Mouse (Mus musculus): ENCODE measurements around the gene Msh5. TPM values are rescaled to one million over a fixed set of nuclear protein-coding genes. Genes with fewer than 3 reads are reported as not detected.

Gene Msh5
- polyA plus RNA-seq, 1 experiment from 2014 or later = 3.2 TPM

- ATAC-seq (replicated peaks; ENCODE audit: insufficient number of reproducible peaks, low FRiP score, low TSS enrichment, low read depth) (no peak), DNase-seq (ENCODE audit: low spot score) (no peak)
- Histone ChIP-seq H3K9ac (replicated peaks; ENCODE audit: low read length) (0 out of 2 replicates have a peak overlapping the region, but pooled peaks have one; percentile 3), H3K4me2 (ENCODE audit: low read depth, low read length) (no peak overlapping the region), H3K4me3 (ENCODE audit: low read depth, low read length) (no peak overlapping the region), H3K36me3 (replicated peaks; ENCODE audit: control insufficient read depth, insufficient read depth, low read depth, low read length) (no peaks in the 10 kb centered on the region; the same call in 1 of the 2 replicates), H3K27ac (replicated peaks; ENCODE audit: low read depth, low read length) (peak overlapping the region; percentile 29; the same call in 1 of the 2 replicates), H3K27me3 (ENCODE audit: control insufficient read depth, insufficient read depth, low read length) (no peaks in the 10 kb centered on the region), H3K4me1 (ENCODE audit: control insufficient read depth, insufficient read depth, low read length) (peaks cover 2% of the 10 kb centered on the region), H3K9me3 (replicated peaks; ENCODE audit: control insufficient read depth, low read length) (no peaks in the 10 kb centered on the region)
- WGBS = 38% methylated on average over 11 of the region's 11 CpGs
Measured at GRCm38 (mm10) chr17:35048149-35048931, 1.8 kb upstream of the Msh5 start.

- H3K4me1 ChIP-seq (ENCODE audit: control insufficient read depth, insufficient read depth, low read length) = peaks cover 2% of the 10 kb centered on the region
Measured at GRCm38 (mm10) chr17:35047688-35048087, 1.1 kb upstream of the Msh5 start.

GRCm38 (mm10) chr17:35045807-35046680 is 501 bp downstream of the Msh5 start:
- Histone ChIP-seq H3K4me3 (ENCODE audit: low read depth, low read length) (peak overlapping the region; percentile 41), H3K4me1 (ENCODE audit: control insufficient read depth, insufficient read depth, low read length) (no peaks in the 10 kb centered on the region; the same call in 1 of the 2 replicates), H3K4me2 (ENCODE audit: low read depth, low read length) (peak overlapping the region; percentile 87), H3K9me3 (replicated peaks; ENCODE audit: control insufficient read depth, low read length) (no peaks in the 10 kb centered on the region), H3K36me3 (replicated peaks; ENCODE audit: control insufficient read depth, insufficient read depth, low read depth, low read length) (no peaks in the 10 kb centered on the region), H3K27me3 (ENCODE audit: control insufficient read depth, insufficient read depth, low read length) (no peaks in the 10 kb centered on the region), H3K27ac (replicated peaks; ENCODE audit: low read depth, low read length) (peak overlapping the region; percentile 48; the same call in 1 of the 2 replicates), H3K9ac (replicated peaks; ENCODE audit: low read length) (peak overlapping the region; percentile 80)
- peak; percentile 71 for ATAC-seq (replicated peaks; ENCODE audit: insufficient number of reproducible peaks, low FRiP score, low TSS enrichment, low read depth)
- no peak for DNase-seq (ENCODE audit: low spot score)
- WGBS = 7% methylated on average over 46 of the region's 48 CpGs

More at GRCm38 (mm10) chr17:35047688-35048087, 1.1 kb upstream of the Msh5 start:
- DNase-seq (ENCODE audit: low spot score) (no peak), ATAC-seq (replicated peaks; ENCODE audit: insufficient number of reproducible peaks, low FRiP score, low TSS enrichment, low read depth) (no peak)
- Histone ChIP-seq H3K9me3 (replicated peaks; ENCODE audit: control insufficient read depth, low read length) (no peaks in the 10 kb centered on the region), H3K27ac (replicated peaks; ENCODE audit: low read depth, low read length) (0 out of 2 replicates have a peak overlapping the region, but pooled peaks have one; percentile 29), H3K4me2 (ENCODE audit: low read depth, low read length) (no peak overlapping the region), H3K27me3 (ENCODE audit: control insufficient read depth, insufficient read depth, low read length) (no peaks in the 10 kb centered on the region), H3K4me3 (ENCODE audit: low read depth, low read length) (no peak overlapping the region), H3K36me3 (replicated peaks; ENCODE audit: control insufficient read depth, insufficient read depth, low read depth, low read length) (no peaks in the 10 kb centered on the region), H3K9ac (replicated peaks; ENCODE audit: low read length) (no peak overlapping the region)
- whole genome bisulfite sequencing = 43% methylated on average over 1 of the region's 1 CpGs

- H3K4me2 ChIP-seq (ENCODE audit: low read depth, low read length) = peak overlapping the region; percentile 87; the same call in 1 of the 2 replicates
- H3K9me3 ChIP-seq (replicated peaks; ENCODE audit: control insufficient read depth, low read length) = no peaks in the 10 kb centered on the region
- 92% methylated on average over 7 of the region's 7 CpGs for WGBS
- H3K36me3 ChIP-seq (replicated peaks; ENCODE audit: control insufficient read depth, insufficient read depth, low read depth, low read length) = no peaks in the 10 kb centered on the region
- H3K4me1 ChIP-seq (ENCODE audit: control insufficient read depth, insufficient read depth, low read length) = no peaks in the 10 kb centered on the region; the same call in 1 of the 2 replicates
- H3K4me3 ChIP-seq (ENCODE audit: low read depth, low read length) = peak overlapping the region; percentile 41; the same call in 1 of the 2 replicates
- no peak overlapping the region for H3K9ac ChIP-seq (replicated peaks; ENCODE audit: low read length)
- no peaks in the 10 kb centered on the region for H3K27me3 ChIP-seq (ENCODE audit: control insufficient read depth, insufficient read depth, low read length)
- no peak for ATAC-seq (replicated peaks; ENCODE audit: insufficient number of reproducible peaks, low FRiP score, low TSS enrichment, low read depth)
- H3K27ac ChIP-seq (replicated peaks; ENCODE audit: low read depth, low read length) = no peak overlapping the region
- DNase-seq (ENCODE audit: low spot score) = no peak
Measured at GRCm38 (mm10) chr17:35044904-35045806, 1.4 kb downstream of the Msh5 start.

- no peaks in the 10 kb centered on the region for H3K4me1 ChIP-seq (ENCODE audit: control insufficient read depth, insufficient read depth, low read length)
- 86% methylated on average over 4 of the region's 4 CpGs for WGBS
Measured at GRCm38 (mm10) chr17:35043794-35044193, 2.8 kb downstream of the Msh5 start.

GRCm38 (mm10) chr17:35039121-35039873 is 7.2 kb downstream of the Msh5 start:
- Histone ChIP-seq H3K27ac (replicated peaks; ENCODE audit: low read depth, low read length) (no peak overlapping the region), H3K9me3 (replicated peaks; ENCODE audit: control insufficient read depth, low read length) (no peaks in the 10 kb centered on the region), H3K27me3 (ENCODE audit: control insufficient read depth, insufficient read depth, low read length) (no peaks in the 10 kb centered on the region), H3K4me2 (ENCODE audit: low read depth, low read length) (no peak overlapping the region), H3K4me1 (ENCODE audit: control insufficient read depth, insufficient read depth, low read length) (no peaks in the 10 kb centered on the region), H3K9ac (replicated peaks; ENCODE audit: low read length) (no peak overlapping the region), H3K36me3 (replicated peaks; ENCODE audit: control insufficient read depth, insufficient read depth, low read depth, low read length) (no peaks in the 10 kb centered on the region), H3K4me3 (ENCODE audit: low read depth, low read length) (no peak overlapping the region)
- WGBS = 87% methylated on average over 11 of the region's 11 CpGs
- ATAC-seq (replicated peaks; ENCODE audit: insufficient number of reproducible peaks, low FRiP score, low TSS enrichment, low read depth) = no peak
- DNase-seq (ENCODE audit: low spot score) = no peak

More at GRCm38 (mm10) chr17:35043794-35044193, 2.8 kb downstream of the Msh5 start:
- Histone ChIP-seq H3K36me3 (replicated peaks; ENCODE audit: control insufficient read depth, insufficient read depth, low read depth, low read length) (no peaks in the 10 kb centered on the region), H3K9me3 (replicated peaks; ENCODE audit: control insufficient read depth, low read length) (no peaks in the 10 kb centered on the region), H3K27me3 (ENCODE audit: control insufficient read depth, insufficient read depth, low read length) (no peaks in the 10 kb centered on the region), H3K4me2 (ENCODE audit: low read depth, low read length) (no peak overlapping the region), H3K4me3 (ENCODE audit: low read depth, low read length) (no peak overlapping the region), H3K9ac (replicated peaks; ENCODE audit: low read length) (no peak overlapping the region), H3K27ac (replicated peaks; ENCODE audit: low read depth, low read length) (no peak overlapping the region)
- no peak for ATAC-seq (replicated peaks; ENCODE audit: insufficient number of reproducible peaks, low FRiP score, low TSS enrichment, low read depth)
- DNase-seq (ENCODE audit: low spot score) = no peak

- Histone ChIP-seq H3K9me3 (replicated peaks; ENCODE audit: control insufficient read depth, low read length) (no peaks in the 10 kb centered on the region), H3K36me3 (replicated peaks; ENCODE audit: control insufficient read depth, insufficient read depth, low read depth, low read length) (no peaks in the 10 kb centered on the region), H3K4me3 (ENCODE audit: low read depth, low read length) (no peak overlapping the region), H3K27ac (replicated peaks; ENCODE audit: low read depth, low read length) (no peak overlapping the region), H3K4me2 (ENCODE audit: low read depth, low read length) (no peak overlapping the region), H3K4me1 (ENCODE audit: control insufficient read depth, insufficient read depth, low read length) (no peaks in the 10 kb centered on the region), H3K27me3 (ENCODE audit: control insufficient read depth, insufficient read depth, low read length) (no peaks in the 10 kb centered on the region), H3K9ac (replicated peaks; ENCODE audit: low read length) (no peak overlapping the region)
- 62% methylated on average over 6 of the region's 6 CpGs for WGBS
- ATAC-seq (replicated peaks; ENCODE audit: insufficient number of reproducible peaks, low FRiP score, low TSS enrichment, low read depth) = no peak
- no peak for DNase-seq (ENCODE audit: low spot score)
Measured at GRCm38 (mm10) chr17:35034896-35035295, 11.6 kb downstream of the Msh5 start.
